Mouse (Mus musculus) CH12.LX (cell line): ENCODE data around the gene Ttc41. TPM values are rescaled to one million over a fixed set of nuclear protein-coding genes. Genes with fewer than 3 reads are reported as not detected.

Experiments
- DNase-seq: peaks from one replicate; pipeline ENCODE4 v3.0.0-alpha.2; 2013; ENCODE audit errors: extremely low read depth
- H3K27ac ChIP-seq: 2 replicates; pipeline ENCODE4 v1.5.1; 2012; ENCODE audit warnings: low read depth, mild to moderate bottlenecking, control low read depth, moderate library complexity; ENCODE audit not compliant: insufficient read depth
- H3K27me3 ChIP-seq: replicated peaks from 2 replicates; pipeline ENCODE3; 2012; ENCODE audit warnings: inconsistent platforms
- H3K36me3 ChIP-seq, 2 experiments: replicated peaks in 1 of 2; 2 replicates each; pipeline versions ENCODE3 to v1.6.1; 2012; ENCODE audit warnings: inconsistent platforms in 1 of 2, low read length in 1 of 2, mild to moderate bottlenecking in 1 of 2, mixed read lengths in 1 of 2, moderate library complexity in 1 of 2; ENCODE audit not compliant: control insufficient read depth in 1 of 2, insufficient read depth in 1 of 2
- H3K4me1 ChIP-seq, 2 experiments: 2 replicates each; pipeline ENCODE4 v1.6.1; 2012; ENCODE audit warnings: inconsistent platforms in 1 of 2, moderate library complexity in 1 of 2; ENCODE audit not compliant: insufficient read depth in 2 of 2, control insufficient read depth in 1 of 2
- H3K4me2 ChIP-seq: 2 replicates; pipeline ENCODE4 v1.6.1; 2012; ENCODE audit warnings: low read depth, mild to moderate bottlenecking, control low read depth; ENCODE audit not compliant: poor library complexity, insufficient read depth, severe bottlenecking
- H3K4me3 ChIP-seq, 3 experiments: fragments of 150-350 bp in 1 of 3; sonication (generic) in 1 of 3; replicated peaks in 1 of 3; 2 replicates each; pipeline versions ENCODE3 to v1.5.1; 2011 to 2012; ENCODE audit warnings: low read depth in 2 of 3, low read length in 2 of 3, mild to moderate bottlenecking in 2 of 3, moderate library complexity in 2 of 3, control low read depth in 1 of 3, improper control_type of control experiment in 1 of 3, inconsistent platforms in 1 of 3, mixed read lengths in 1 of 3; ENCODE audit not compliant: poor library complexity in 1 of 3
- H3K79me2 ChIP-seq: replicated peaks from 2 replicates; pipeline ENCODE4 v1.6.1; 2012; ENCODE audit warnings: mild to moderate bottlenecking, moderate library complexity; ENCODE audit not compliant: control insufficient read depth, poor library complexity, insufficient read depth, severe bottlenecking; ENCODE audit errors: extremely low read depth
- H3K9ac ChIP-seq: 2 replicates; pipeline ENCODE4 v1.6.1; 2012; ENCODE audit warnings: low read depth, mild to moderate bottlenecking, control low read depth, moderate library complexity; ENCODE audit not compliant: insufficient read depth
- H3K9me3 ChIP-seq: replicated peaks from 2 replicates; pipeline ENCODE3; 2012; ENCODE audit warnings: low read length, inconsistent platforms, mixed read lengths
- CHD2 ChIP-seq: IDR thresholded peaks from 2 replicates; pipeline ENCODE4 v1.6.1; 2011; ENCODE audit warnings: low read length, improper control_type of control experiment
- CTCF ChIP-seq, 2 experiments: IDR thresholded peaks in 1 of 2; conservative IDR thresholded peaks in 1 of 2; 2 replicates each; pipeline ENCODE4 v1.5.1; 2011 to 2012; ENCODE audit warnings: low read depth in 2 of 2, low read length in 2 of 2, improper control_type of control experiment in 1 of 2, inconsistent platforms in 1 of 2, mild to moderate bottlenecking in 1 of 2, moderate library complexity in 1 of 2
- ETS1 ChIP-seq: conservative IDR thresholded peaks from 2 replicates; pipeline ENCODE4 v1.6.1; 2012; ENCODE audit warnings: low read depth, mild to moderate bottlenecking, inconsistent platforms, low read length, improper control_type of control experiment, moderate library complexity
- HCFC1 ChIP-seq: IDR thresholded peaks from 2 replicates; pipeline ENCODE4 v1.6.1; 2012; ENCODE audit warnings: low read depth, mild to moderate bottlenecking, inconsistent platforms, low read length, improper control_type of control experiment
- JUN ChIP-seq: IDR thresholded peaks from 2 replicates; pipeline ENCODE4 v1.6.1; 2011; ENCODE audit warnings: low read depth, mild to moderate bottlenecking, low read length, improper control_type of control experiment, moderate library complexity; ENCODE audit not compliant: insufficient read depth
- JUND ChIP-seq: conservative IDR thresholded peaks from 2 replicates; pipeline ENCODE4 v1.6.1; 2011; ENCODE audit warnings: low read depth, low read length, improper control_type of control experiment
- KAT2A ChIP-seq: IDR thresholded peaks from 2 replicates; pipeline ENCODE4 v1.6.1; 2012; ENCODE audit warnings: low read length, improper control_type of control experiment, inconsistent platforms; ENCODE audit not compliant: insufficient replicate concordance
- MAFK ChIP-seq: IDR thresholded peaks from 2 replicates; pipeline ENCODE4 v1.6.1; 2011; ENCODE audit warnings: low read length, improper control_type of control experiment; ENCODE audit not compliant: insufficient replicate concordance
- MAX ChIP-seq: IDR thresholded peaks from 2 replicates; pipeline ENCODE4 v1.6.1; 2011; ENCODE audit warnings: low read length, improper control_type of control experiment
- MXI1 ChIP-seq: IDR thresholded peaks from 2 replicates; pipeline ENCODE4 v1.6.1; 2011; ENCODE audit warnings: mild to moderate bottlenecking, low read depth, low read length, improper control_type of control experiment
- NRF1 ChIP-seq: IDR thresholded peaks from 2 replicates; pipeline ENCODE4 v1.6.1; 2014; ENCODE audit warnings: low read depth, mild to moderate bottlenecking, inconsistent platforms, low read length, improper control_type of control experiment, moderate library complexity
- RAD21 ChIP-seq: IDR thresholded peaks from 2 replicates; pipeline ENCODE4 v1.6.1; 2011; ENCODE audit warnings: low read depth, mild to moderate bottlenecking, low read length, improper control_type of control experiment, moderate library complexity
- RCOR1 ChIP-seq: conservative IDR thresholded peaks from 2 replicates; pipeline ENCODE4 v1.6.1; 2012; ENCODE audit warnings: low read depth, mild to moderate bottlenecking, inconsistent platforms, low read length, improper control_type of control experiment
- SIN3A ChIP-seq: IDR thresholded peaks from 2 replicates; pipeline ENCODE4 v1.6.1; 2012; ENCODE audit warnings: low read length, improper control_type of control experiment, inconsistent platforms
- TBP ChIP-seq: conservative IDR thresholded peaks from 2 replicates; pipeline ENCODE4 v1.6.1; 2011; ENCODE audit warnings: low read depth, low read length, improper control_type of control experiment
- USF1 ChIP-seq: IDR thresholded peaks from 2 replicates; pipeline ENCODE4 v1.6.1; 2014; ENCODE audit warnings: low read depth, mild to moderate bottlenecking, inconsistent platforms, low read length, improper control_type of control experiment
- ZC3H11A ChIP-seq: IDR thresholded peaks from 2 replicates; pipeline ENCODE4 v1.6.1; 2012; ENCODE audit warnings: low read depth, mild to moderate bottlenecking, inconsistent platforms, low read length, improper control_type of control experiment
- ZKSCAN1 ChIP-seq: IDR thresholded peaks from 2 replicates; pipeline ENCODE4 v1.6.1; 2012; ENCODE audit warnings: low read depth, inconsistent platforms, low read length, improper control_type of control experiment, borderline replicate concordance
- ZMIZ1 ChIP-seq: IDR thresholded peaks from 2 replicates; pipeline ENCODE4 v1.6.1; 2012; ENCODE audit warnings: low read depth, mild to moderate bottlenecking, inconsistent platforms, low read length, improper control_type of control experiment
- ZNF384 ChIP-seq: IDR thresholded peaks from 2 replicates; pipeline ENCODE4 v1.6.1; 2012; ENCODE audit warnings: low read depth, low read length, improper control_type of control experiment, inconsistent platforms
- dilution Hi-C: fragments of 300-500 bp; cut with MboI; formaldehyde crosslinking; loops from 2 replicates; pipeline ENCODE4 v1.14.3; 2020; ENCODE audit warnings: low sequenced_read_pairs; ENCODE audit not compliant: extremely low pct_unique_long_range_greater_than_20kb, extremely low pct_ligation_motif_present
- in situ Hi-C: fragments of 300-500 bp; cut with MboI; formaldehyde crosslinking; loops from 3 replicates; pipeline ENCODE4 v1.14.3; 2019; ENCODE audit warnings: low sequenced_read_pairs, low pct_ligation_motif_present, low pct_unique_long_range_greater_than_20kb, mixed read lengths
- polyA plus RNA-seq: library from polyadenylated mRNA; unstranded; fragments of >175 nt; gene quantifications from 2 replicates; pipeline ENCODE4 v1.2.1, GENCODE M21; 2012; ENCODE audit warnings: low read depth; ENCODE audit not compliant: insufficient read length
- total RNA-seq, 2 experiments: library from RNA; depleted of rRNA; stranded (reverse); fragments of 300-350 nt in 1 of 2; fragments of >200 nt in 1 of 2; gene quantifications; 2 replicates each; pipeline ENCODE4 v1.2.3; 2012 to 2014

Gene Ttc41
- total and polyA plus RNA-seq, 3 experiments = 3.6 to 4.4 (median 4.2) TPM

GRCm38 (mm10) chr10:86700251-86700650, 5.4 kb upstream of the Ttc41 start:
- DNase-seq = no peak
- H3K4me2 ChIP-seq = peak overlapping the region; percentile 98
- H3K27me3 ChIP-seq = no peaks in the 10 kb centered on the region
- peak overlapping the region; percentile 83; the same call in 1 of the 2 replicates for H3K9ac ChIP-seq
- peak overlapping the region; percentile 20; the same call in 1 of the 2 replicates for H3K27ac ChIP-seq
- TF ChIP-seq MAFK = no peak
- TF ChIP-seq ZMIZ1 = peak; percentile 38; the same call in 1 of the 2 replicates
- TF ChIP-seq HCFC1 = no peak
- no peak for TF ChIP-seq RAD21
- dilution Hi-C loops (no loop called here), in situ Hi-C loops (no loop called here)
- peak overlapping the region; percentile 59 to 99 (median 96) for H3K4me3 ChIP-seq
- H3K9me3 ChIP-seq = no peaks in the 10 kb centered on the region
- peaks cover 8 to 46% of the 10 kb centered on the region in 2 experiments; a peak in 3 of 4 replicates for H3K4me1 ChIP-seq
- H3K79me2 ChIP-seq = peaks cover 81% of the 10 kb centered on the region
- peaks cover 73 to 86% of the 10 kb centered on the region in 2 experiments for H3K36me3 ChIP-seq

GRCm38 (mm10) chr10:86700973-86701372, 4.6 kb upstream of the Ttc41 start:
- dilution Hi-C loops (no loop called here), in situ Hi-C loops (no loop called here)
- peak overlapping the region; percentile 83 for H3K9ac ChIP-seq
- no peaks in the 10 kb centered on the region for H3K9me3 ChIP-seq
- H3K27ac ChIP-seq = peak overlapping the region; percentile 49; the same call in 1 of the 2 replicates
- H3K4me3 ChIP-seq = peak overlapping the region; percentile 59 to 99 (median 96)
- peak overlapping the region; percentile 98 for H3K4me2 ChIP-seq
- peaks cover 8 to 42% of the 10 kb centered on the region in 2 experiments; a peak in 3 of 4 replicates for H3K4me1 ChIP-seq
- no peak for DNase-seq
- TF ChIP-seq CHD2 = no peak
- no peak for TF ChIP-seq KAT2A
- no peak for TF ChIP-seq NRF1
- 0 out of 2 replicates have a peak, but pooled peaks have one; percentile 61 for TF ChIP-seq MXI1
- TF ChIP-seq ETS1 = no peak
- TF ChIP-seq ZNF384 = no peak
- no peak for TF ChIP-seq HCFC1
- TF ChIP-seq ZKSCAN1 = no peak
- TF ChIP-seq JUN = no peak
- no peak for TF ChIP-seq USF1
- TF ChIP-seq CTCF (conservative IDR thresholded peaks at IDR 0.05 in 1 of 2, IDR thresholded peaks at IDR 0.05 in 1 of 2; ENCODE audit: low read depth in 2 of 2, low read length in 2 of 2) = no peak
- peak; percentile 50; the same call in 1 of the 2 replicates for TF ChIP-seq SIN3A
- no peak for TF ChIP-seq TBP
- TF ChIP-seq ZC3H11A = no peak
- TF ChIP-seq JUND = no peak
- no peak for TF ChIP-seq RCOR1
- TF ChIP-seq MAX = no peak
- H3K27me3 ChIP-seq = no peaks in the 10 kb centered on the region
- H3K36me3 ChIP-seq = peaks cover 65 to 78% of the 10 kb centered on the region in 2 experiments
- H3K79me2 ChIP-seq = peaks cover 78% of the 10 kb centered on the region
